Mouse (Mus musculus): ENCODE data around the gene Rho.

DNA sequence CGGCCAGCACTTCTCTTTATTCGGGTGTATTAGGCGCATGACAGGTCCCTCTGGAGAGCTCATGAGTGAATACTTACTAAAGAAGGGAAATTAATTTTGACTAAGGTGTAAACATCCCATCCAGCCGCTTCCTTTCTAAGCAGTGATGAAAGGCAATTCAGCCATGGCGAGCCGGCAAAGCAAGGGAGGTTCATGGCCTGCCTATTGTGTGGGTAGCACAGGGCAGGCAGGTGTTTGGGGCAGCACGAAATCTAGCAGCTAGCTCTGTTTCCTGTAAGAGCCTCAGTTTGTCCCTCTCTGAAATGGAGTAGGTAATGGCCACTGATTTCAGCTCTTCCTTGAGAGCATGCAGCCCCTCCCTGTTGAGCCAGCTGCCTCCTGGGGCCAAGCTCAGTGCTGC lies 53.0 kb downstream of the Rho start:
- TF ChIP-seq CTCF (IDR thresholded peaks at IDR 0.05; ENCODE audit: low read depth, low read length), result no peak
- TF ChIP-seq GATA1 (IDR thresholded peaks at IDR 0.05; ENCODE audit: borderline replicate concordance, low read length), result no peak
- TF ChIP-seq TAL1 (conservative IDR thresholded peaks at IDR 0.05; ENCODE audit: low read depth, low read length), result no peak
- TF ChIP-seq GATA2 (IDR thresholded peaks at IDR 0.05; ENCODE audit: borderline replicate concordance, low read depth, low read length), result no peak
